In the genomic region with DNA sequence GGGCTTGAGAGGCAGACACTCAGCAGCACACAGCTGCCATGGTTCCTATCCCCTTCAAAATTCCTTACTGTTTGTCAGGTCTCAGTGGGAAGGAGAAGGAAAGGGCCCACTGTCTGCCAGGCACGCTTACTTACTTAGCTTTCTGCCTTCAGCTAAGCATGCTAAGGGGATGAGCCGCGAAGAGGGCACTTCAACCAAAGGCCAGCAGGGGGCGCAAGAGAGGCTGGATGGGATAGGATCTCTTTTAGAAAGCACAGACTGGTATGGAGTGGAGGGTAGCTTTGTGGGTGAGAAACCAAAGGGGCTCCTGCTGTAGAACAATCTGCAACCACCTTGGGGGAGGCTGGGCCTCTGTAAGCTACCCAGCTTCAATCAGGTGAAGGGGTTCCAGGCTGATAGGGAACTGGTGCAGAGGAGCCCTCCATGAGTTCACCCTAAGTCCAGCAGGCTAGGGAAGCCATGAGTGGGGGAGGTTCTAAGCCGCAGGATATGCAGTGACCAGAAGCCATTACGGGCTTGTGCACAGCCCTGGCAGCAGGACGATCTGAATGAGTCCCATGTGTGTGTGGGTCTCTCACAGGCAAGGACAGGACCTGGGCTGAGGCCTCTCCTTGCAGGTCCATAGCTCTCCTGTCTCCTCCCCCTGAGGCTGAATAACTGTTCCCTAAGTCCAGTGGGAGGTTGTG, we compare ENCODE assay signal across 9 mouse cellular contexts. TPM values are rescaled to one million over a fixed set of nuclear protein-coding genes. Genes with fewer than 3 reads are reported as not detected.
A peak's percentile ranks its signal among the peaks of the same experiment; 100 is the strongest.
DNase-seq lines count a peak whose midpoint lies in the region; ATAC-seq lines count a peak whose summit lies in the region.
"Had no signal": no experiment of that assay in that cellular context is flagged by ENCODE, and none has a peak within 500 bp of the region (broad histone marks: within the 10 kb centered on the region; RNA-seq: fewer than 3 reads in every experiment).

No protein-coding gene starts in this region.

- no peaks in the 10 kb centered on the region for H3K4me1 ChIP-seq in forebrain, embryonic 16.5 days (replicated peaks; ENCODE audit: control insufficient read depth, insufficient read depth, low read length)
- peaks cover 2% of the 10 kb centered on the region; the same call in 1 of the 2 replicates for H3K4me1 ChIP-seq in hindbrain, embryonic 16.5 days (ENCODE audit: control insufficient read depth, insufficient read depth, low read depth, low read length)
- H3K4me1 ChIP-seq: megakaryocyte, embryonic 14.5 days had no signal

- H3K4me3 ChIP-seq in forebrain, embryonic 16.5 days (replicated peaks; ENCODE audit: low read length) = no peak overlapping the region
- H3K4me3 ChIP-seq in hindbrain, embryonic 16.5 days (ENCODE audit: low read length) = no peak overlapping the region
- H3K4me3 ChIP-seq: megakaryocyte, embryonic 14.5 days had no signal

- DNase-seq in R1 (ENCODE audit: low read depth, low spot score) = peak; percentile 81
- peak; percentile 64 for DNase-seq in cerebellum, adult 11-12 months
- DNase-seq in layer of hippocampus, postnatal 25 days (ENCODE audit: extremely low spot score in 1 of 2, low spot score in 1 of 2) = peak; percentile 83 to 98
- DNase-seq in right cerebral cortex, postnatal 10 days (ENCODE audit: low spot score in 2 of 2) = peak; percentile 50 to 83
- DNase-seq in urinary bladder, postnatal 25 days (ENCODE audit: low spot score) = peak; percentile 84

- H3K9ac ChIP-seq in forebrain, embryonic 16.5 days (replicated peaks; ENCODE audit: low read depth, low read length) = no peak overlapping the region
- no peak overlapping the region for H3K9ac ChIP-seq in hindbrain, embryonic 16.5 days (ENCODE audit: low read depth, low read length)

- no peak overlapping the region for H3K4me2 ChIP-seq in forebrain, embryonic 16.5 days (ENCODE audit: low read length)
- H3K4me2 ChIP-seq in hindbrain, embryonic 16.5 days (ENCODE audit: low read length) = no peak overlapping the region

- H3K27ac ChIP-seq in forebrain, embryonic 16.5 days (ENCODE audit: low read length) = no peak overlapping the region
- no peak overlapping the region for H3K27ac ChIP-seq in hindbrain, embryonic 16.5 days (ENCODE audit: low read depth, low read length)

- WGBS in forebrain, embryonic 16.5 days = 37% methylated on average over 7 of the region's 7 CpGs
- WGBS in hindbrain, embryonic 16.5 days = 41% methylated on average over 7 of the region's 7 CpGs

- peak; percentile 83 for ATAC-seq in forebrain, embryonic 16.5 days
- ATAC-seq in hindbrain, embryonic 16.5 days = peak; percentile 43; the same call in 1 of the 2 replicates
- peak; percentile 95 for ATAC-seq in megakaryocyte progenitor cell, adult 5-6 weeks (replicated peaks; ENCODE audit: poor library complexity)

- no peaks in the 10 kb centered on the region for H3K27me3 ChIP-seq in forebrain, embryonic 16.5 days (replicated peaks; ENCODE audit: control insufficient read depth, insufficient read depth, low read length)
- no peaks in the 10 kb centered on the region for H3K27me3 ChIP-seq in hindbrain, embryonic 16.5 days (replicated peaks; ENCODE audit: control insufficient read depth, insufficient read depth, low read length)

- no peaks in the 10 kb centered on the region for H3K9me3 ChIP-seq in forebrain, embryonic 16.5 days (ENCODE audit: control insufficient read depth, low read length)
- no peaks in the 10 kb centered on the region for H3K9me3 ChIP-seq in hindbrain, embryonic 16.5 days (ENCODE audit: control insufficient read depth, low read length)

- H3K36me3 ChIP-seq in forebrain, embryonic 16.5 days (ENCODE audit: control insufficient read depth, insufficient read depth) = no peaks in the 10 kb centered on the region
- H3K36me3 ChIP-seq in hindbrain, embryonic 16.5 days (ENCODE audit: control insufficient read depth, insufficient read depth, low read length) = no peaks in the 10 kb centered on the region

RNA-seq across cellular contexts. Expression of a gene that starts 19.5 kb away (rescaled TPM):
- 0.10 and 0.14 TPM in 2 replicates for polyA plus RNA-seq in forebrain, embryonic 16.5 days (2015; fragmentation: Nextera tagmentation; extraction: Ambion mirVana)
- polyA plus RNA-seq in hindbrain, embryonic 16.5 days (2015; fragmentation: Nextera tagmentation; extraction: Ambion mirVana) = 0.36 and 0.46 TPM in 2 replicates
- total RNA-seq in layer of hippocampus, postnatal 25 days (2021) = under 1 TPM; 0.30 to 0.96 TPM
- total RNA-seq in megakaryocyte progenitor cell, adult 5-6 weeks (2015) = not detected in 2 replicates
- not detected in 2 replicates for total RNA-seq in megakaryocyte progenitor cell, adult 5-6 weeks (2017)

RNA-seq across cellular contexts. Expression of a gene that starts 49.5 kb away (rescaled TPM):
- polyA plus RNA-seq in forebrain, embryonic 16.5 days (2015; fragmentation: Nextera tagmentation; extraction: Ambion mirVana) = 66.5 and 69.2 TPM in 2 replicates
- polyA plus RNA-seq in hindbrain, embryonic 16.5 days (2015; fragmentation: Nextera tagmentation; extraction: Ambion mirVana) = 43.4 and 45.9 TPM in 2 replicates
- 1 to 10 TPM; 7.7 to 8.5 TPM for total RNA-seq in layer of hippocampus, postnatal 25 days (2021)
- total RNA-seq in megakaryocyte progenitor cell, adult 5-6 weeks (2015) = 5.6 and 8.2 TPM in 2 replicates
- 3.8 and 4.6 TPM in 2 replicates for total RNA-seq in megakaryocyte progenitor cell, adult 5-6 weeks (2017)

Comparison
In these comparisons a context has a peak if more than half of its experiments do, and no peak if none do; other contexts are left out.
1. ATAC-seq: peak in every context shown above with its lines; median percentile 95 in megakaryocyte progenitor cell, adult 5-6 weeks; 83 in forebrain, embryonic 16.5 days; 43 in hindbrain, embryonic 16.5 days.